Mouse (Mus musculus): ENCODE data around the gene Gm48551. TPM values are rescaled to one million over a fixed set of nuclear protein-coding genes. Genes with fewer than 3 reads are reported as not detected.

Gm48551 gene
- total RNA-seq, 2 experiments from 2014 or later: 3.4 to 5.0 TPM

GRCm38 (mm10) chr10:81399296-81399695, 15.0 kb downstream of the Gm48551 start:
- DNase-seq (ENCODE audit: extremely low spot score in 1 of 2, low spot score in 2 of 2): no peak
- intact Hi-C loops (cut with DNase I): no loop called here

GRCm38 (mm10) chr10:81399798-81400308, 15.6 kb downstream of the Gm48551 start:
- intact Hi-C loops (cut with DNase I): no loop called here

GRCm38 (mm10) chr10:81400371-81401204, 16.3 kb downstream of the Gm48551 start:
- intact Hi-C loops (cut with DNase I): no loop called here
- no peak for DNase-seq (ENCODE audit: extremely low spot score in 1 of 2, low spot score in 2 of 2)

More at GRCm38 (mm10) chr10:81399798-81400308, 15.6 kb downstream of the Gm48551 start:
- no peak for DNase-seq (ENCODE audit: extremely low spot score in 1 of 2, low spot score in 2 of 2)

GRCm38 (mm10) chr10:81401205-81401520, 16.9 kb downstream of the Gm48551 start:
- no peak for DNase-seq (ENCODE audit: extremely low spot score in 1 of 2, low spot score in 2 of 2)
- intact Hi-C loops (cut with DNase I): no loop called here

- peak; percentile 62 to 90 for DNase-seq (ENCODE audit: extremely low spot score in 1 of 2, low spot score in 2 of 2)
- intact Hi-C loops (cut with DNase I): no loop called here
Measured at GRCm38 (mm10) chr10:81401521-81402226, 17.4 kb downstream of the Gm48551 start.

- DNase-seq (ENCODE audit: extremely low spot score in 1 of 2, low spot score in 2 of 2): no peak
- intact Hi-C loops (cut with DNase I): no loop called here
Measured at GRCm38 (mm10) chr10:81402227-81402765, 18.0 kb downstream of the Gm48551 start.

GRCm38 (mm10) chr10:81403511-81403910, 19.2 kb downstream of the Gm48551 start:
- intact Hi-C loops (cut with DNase I): no loop called here
- no peak for DNase-seq (ENCODE audit: extremely low spot score in 1 of 2, low spot score in 2 of 2)

- intact Hi-C loops (cut with DNase I): no loop called here
- peak in 1 of 2 experiments; percentile 67 for DNase-seq (ENCODE audit: extremely low spot score in 1 of 2, low spot score in 2 of 2)
Measured at GRCm38 (mm10) chr10:81404082-81404481, 19.8 kb downstream of the Gm48551 start.

- intact Hi-C loops (cut with DNase I): no loop called here
- peak in 1 of 2 experiments; percentile 72 for DNase-seq (ENCODE audit: extremely low spot score in 1 of 2, low spot score in 2 of 2)
Measured at GRCm38 (mm10) chr10:81404720-81405119, 20.5 kb downstream of the Gm48551 start.

GRCm38 (mm10) chr10:81405588-81406201, 21.4 kb downstream of the Gm48551 start:
- intact Hi-C loops (cut with DNase I): no loop called here
- peak in 1 of 2 experiments; percentile 76 for DNase-seq (ENCODE audit: extremely low spot score in 1 of 2, low spot score in 2 of 2)

GRCm38 (mm10) chr10:81406504-81407440, 22.5 kb downstream of the Gm48551 start:
- intact Hi-C loops (cut with DNase I): no loop called here
- no peak for DNase-seq (ENCODE audit: extremely low spot score in 1 of 2, low spot score in 2 of 2)

- intact Hi-C loops (cut with DNase I): no loop called here
- DNase-seq (ENCODE audit: extremely low spot score in 1 of 2, low spot score in 2 of 2): peak; percentile 76 to 89
Measured at GRCm38 (mm10) chr10:81407539-81408423, 23.5 kb downstream of the Gm48551 start.

- no peak for DNase-seq (ENCODE audit: extremely low spot score in 1 of 2, low spot score in 2 of 2)
- intact Hi-C loops (cut with DNase I): no loop called here
Measured at GRCm38 (mm10) chr10:81408424-81408729, 24.1 kb downstream of the Gm48551 start.

GRCm38 (mm10) chr10:81408871-81409291, 24.6 kb downstream of the Gm48551 start:
- intact Hi-C loops (cut with DNase I): no loop called here
- DNase-seq (ENCODE audit: extremely low spot score in 1 of 2, low spot score in 2 of 2): peak in 1 of 2 experiments; percentile 94

- intact Hi-C loops (cut with DNase I): no loop called here
- DNase-seq (ENCODE audit: extremely low spot score in 1 of 2, low spot score in 2 of 2): no peak
Measured at GRCm38 (mm10) chr10:81409330-81409729, 25.1 kb downstream of the Gm48551 start.

GRCm38 (mm10) chr10:81410350-81410749, 26.1 kb downstream of the Gm48551 start:
- DNase-seq (ENCODE audit: extremely low spot score in 1 of 2, low spot score in 2 of 2): no peak
- intact Hi-C loops (cut with DNase I): no loop called here

- DNase-seq (ENCODE audit: extremely low spot score in 1 of 2, low spot score in 2 of 2): peak in 1 of 2 experiments; percentile 71
- intact Hi-C loops (cut with DNase I): no loop called here
Measured at GRCm38 (mm10) chr10:81410981-81411380, 26.7 kb downstream of the Gm48551 start.
